Mouse (Mus musculus): ENCODE results near the gene Defb15. TPM values are rescaled to one million over a fixed set of nuclear protein-coding genes. Genes with fewer than 3 reads are reported as not detected.

Gene Defb15
- not detected in 2 replicates for polyA plus RNA-seq (2015; fragmentation: Nextera tagmentation; extraction: Ambion mirVana)

DNA sequence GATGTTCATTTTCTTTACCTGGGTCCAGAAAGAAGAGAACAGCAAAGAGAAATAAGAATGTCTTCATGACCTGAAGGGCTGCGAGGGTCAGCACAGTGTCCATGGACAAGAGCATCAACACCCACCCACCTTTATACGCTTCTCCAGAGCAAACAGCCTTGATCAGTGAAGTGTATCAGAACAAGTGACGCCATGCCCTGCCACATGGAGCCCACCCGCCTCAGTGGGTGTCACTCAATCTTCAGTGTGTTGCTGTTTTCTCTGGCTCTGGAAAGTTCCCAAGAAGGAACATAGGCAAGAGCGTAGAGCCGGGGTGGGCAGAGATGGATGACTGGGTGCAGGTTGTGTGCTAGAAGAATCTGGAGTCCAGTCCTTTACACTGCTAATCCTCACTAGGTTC is at the start of gene Defb15:
Defb15 (minus strand) TSS at position 101 of the 400 bp plus-strand sequence.
- TF ChIP-seq CTCF (IDR thresholded peaks at IDR 0.05; ENCODE audit: low read depth): no peak
- DNase-seq (ENCODE audit: low spot score) (no peak), ATAC-seq (replicated peaks; ENCODE audit: low FRiP score, low read depth) (no peak)
- no peaks in the 10 kb centered on the region for H3K36me3 ChIP-seq (ENCODE audit: insufficient read depth, low read length)
- no peaks in the 10 kb centered on the region for H3K9me3 ChIP-seq (replicated peaks; ENCODE audit: low read length)
- no peaks in the 10 kb centered on the region for H3K4me1 ChIP-seq (replicated peaks; ENCODE audit: insufficient read depth, low read length)
- no peaks in the 10 kb centered on the region for H3K27me3 ChIP-seq (ENCODE audit: insufficient read depth, low read length)
- H3K9ac ChIP-seq (ENCODE audit: low read depth, low read length): no peak within 1 kb of the TSS
- no peak within 1 kb of the TSS for H3K27ac ChIP-seq
- WGBS: 79% methylated on average over 6 of the region's 6 CpGs
- H3K4me2 ChIP-seq (ENCODE audit: low read length): no peak within 1 kb of the TSS
- H3K4me3 ChIP-seq (replicated peaks; ENCODE audit: low read depth, low read length): no peak within 1 kb of the TSS

DNA sequence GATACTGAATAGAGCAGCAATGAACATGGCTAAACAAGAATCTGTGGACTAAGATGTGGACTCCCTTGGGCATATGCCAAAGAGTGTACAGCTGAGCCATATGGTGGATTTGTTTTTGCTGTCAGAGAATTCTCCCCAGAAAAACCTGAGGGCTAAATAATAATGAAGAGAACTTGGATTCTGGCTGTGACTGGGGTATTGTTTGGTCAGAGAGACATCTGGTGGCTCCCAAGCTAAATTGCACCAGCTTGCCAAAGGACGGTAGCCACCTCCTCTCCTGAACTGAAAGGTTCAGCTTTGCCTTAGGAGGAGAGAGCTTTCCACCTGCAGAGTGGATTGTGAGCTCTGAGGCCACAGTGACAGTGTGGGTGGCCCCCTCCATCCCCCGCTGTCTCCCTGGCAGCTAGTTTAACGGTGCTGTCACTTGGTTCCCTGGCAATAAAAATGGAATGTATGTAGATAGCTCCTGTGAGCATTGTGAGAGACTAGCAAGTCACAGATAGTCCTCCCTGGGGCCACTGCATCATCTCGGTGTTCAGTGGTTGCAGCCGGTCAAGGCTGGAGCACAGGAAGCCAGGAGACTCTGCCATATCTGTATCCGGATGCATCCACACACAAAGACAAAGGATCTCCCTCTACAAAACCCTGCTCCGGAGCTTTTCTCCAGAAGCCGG is 49.3 kb upstream of the Defb15 start:
- ATAC-seq (replicated peaks; ENCODE audit: low FRiP score, low read depth): no peak
- WGBS: 61% methylated on average over 8 of the region's 8 CpGs
- no peaks in the 10 kb centered on the region for H3K4me1 ChIP-seq (replicated peaks; ENCODE audit: insufficient read depth, low read length)
- H3K27me3 ChIP-seq (ENCODE audit: insufficient read depth, low read length): no peaks in the 10 kb centered on the region
- peak; percentile 8 for DNase-seq (ENCODE audit: low spot score)
- H3K9ac ChIP-seq (ENCODE audit: low read depth, low read length): no peak overlapping the region
- no peak overlapping the region for H3K4me3 ChIP-seq (replicated peaks; ENCODE audit: low read depth, low read length)
- H3K4me2 ChIP-seq (ENCODE audit: low read length): no peak overlapping the region
- H3K27ac ChIP-seq: no peak overlapping the region
- peak; percentile 50 for TF ChIP-seq CTCF (IDR thresholded peaks at IDR 0.05; ENCODE audit: low read depth)
- no peaks in the 10 kb centered on the region for H3K36me3 ChIP-seq (ENCODE audit: insufficient read depth, low read length)
- no peaks in the 10 kb centered on the region for H3K9me3 ChIP-seq (replicated peaks; ENCODE audit: low read length)

GRCm38 (mm10) chr8:21978193-21978592 is 45.7 kb upstream of the Defb15 start:
- H3K4me1 ChIP-seq (replicated peaks; ENCODE audit: insufficient read depth, low read length): no peaks in the 10 kb centered on the region
- H3K36me3 ChIP-seq (ENCODE audit: insufficient read depth, low read length): no peaks in the 10 kb centered on the region
- H3K9ac ChIP-seq (ENCODE audit: low read depth, low read length): no peak overlapping the region
- no peak for ATAC-seq (replicated peaks; ENCODE audit: low FRiP score, low read depth)
- DNase-seq (ENCODE audit: low spot score): no peak
- TF ChIP-seq CTCF (IDR thresholded peaks at IDR 0.05; ENCODE audit: low read depth): no peak
- H3K4me2 ChIP-seq (ENCODE audit: low read length): no peak overlapping the region
- 61% methylated on average over 4 of the region's 4 CpGs for WGBS
- no peak overlapping the region for H3K27ac ChIP-seq
- H3K9me3 ChIP-seq (replicated peaks; ENCODE audit: low read length): no peaks in the 10 kb centered on the region
- no peaks in the 10 kb centered on the region for H3K27me3 ChIP-seq (ENCODE audit: insufficient read depth, low read length)
- no peak overlapping the region for H3K4me3 ChIP-seq (replicated peaks; ENCODE audit: low read depth, low read length)

GRCm38 (mm10) chr8:21969475-21969874 is 37.0 kb upstream of the Defb15 start, which contains the start of gene Ccdc70:
TSS of gene Ccdc70 (plus strand) at chr8:21969775.
- H3K4me2 ChIP-seq (ENCODE audit: low read length): no peak within 1 kb of the TSS
- no peaks in the 10 kb centered on the region for H3K9me3 ChIP-seq (replicated peaks; ENCODE audit: low read length)
- H3K4me1 ChIP-seq (replicated peaks; ENCODE audit: insufficient read depth, low read length): no peaks in the 10 kb centered on the region
- H3K27ac ChIP-seq: no peak within 1 kb of the TSS
- DNase-seq (ENCODE audit: low spot score): no peak
- TF ChIP-seq CTCF (IDR thresholded peaks at IDR 0.05; ENCODE audit: low read depth): no peak
- ATAC-seq (replicated peaks; ENCODE audit: low FRiP score, low read depth): no peak
- WGBS: 90% methylated on average over 3 of the region's 3 CpGs
- H3K27me3 ChIP-seq (ENCODE audit: insufficient read depth, low read length): no peaks in the 10 kb centered on the region
- no peak within 1 kb of the TSS for H3K4me3 ChIP-seq (replicated peaks; ENCODE audit: low read depth, low read length)
- H3K9ac ChIP-seq (ENCODE audit: low read depth, low read length): no peak within 1 kb of the TSS
- H3K36me3 ChIP-seq (ENCODE audit: insufficient read depth, low read length): no peaks in the 10 kb centered on the region

GRCm38 (mm10) chr8:21966646-21967045 is 34.1 kb upstream of the Defb15 start:
- no peak overlapping the region for H3K4me3 ChIP-seq (replicated peaks; ENCODE audit: low read depth, low read length)
- 67% methylated on average over 1 of the region's 1 CpGs for WGBS
- H3K4me2 ChIP-seq (ENCODE audit: low read length): no peak overlapping the region
- no peak overlapping the region for H3K27ac ChIP-seq
- TF ChIP-seq CTCF (IDR thresholded peaks at IDR 0.05; ENCODE audit: low read depth): no peak
- ATAC-seq (replicated peaks; ENCODE audit: low FRiP score, low read depth) (no peak), DNase-seq (ENCODE audit: low spot score) (no peak)
- no peak overlapping the region for H3K9ac ChIP-seq (ENCODE audit: low read depth, low read length)
- H3K9me3 ChIP-seq (replicated peaks; ENCODE audit: low read length): no peaks in the 10 kb centered on the region
- no peaks in the 10 kb centered on the region for H3K4me1 ChIP-seq (replicated peaks; ENCODE audit: insufficient read depth, low read length)
- H3K36me3 ChIP-seq (ENCODE audit: insufficient read depth, low read length): no peaks in the 10 kb centered on the region
- H3K27me3 ChIP-seq (ENCODE audit: insufficient read depth, low read length): no peaks in the 10 kb centered on the region

- 77% methylated on average over 2 of the region's 2 CpGs for WGBS
- ATAC-seq (replicated peaks; ENCODE audit: low FRiP score, low read depth): no peak
- DNase-seq (ENCODE audit: low spot score): no peak
- H3K36me3 ChIP-seq (ENCODE audit: insufficient read depth, low read length): no peaks in the 10 kb centered on the region
- TF ChIP-seq CTCF (IDR thresholded peaks at IDR 0.05; ENCODE audit: low read depth): no peak
- H3K4me2 ChIP-seq (ENCODE audit: low read length): no peak within 1 kb of the TSS
- H3K27me3 ChIP-seq (ENCODE audit: insufficient read depth, low read length): no peaks in the 10 kb centered on the region
- H3K4me1 ChIP-seq (replicated peaks; ENCODE audit: insufficient read depth, low read length): no peaks in the 10 kb centered on the region
- H3K27ac ChIP-seq: no peak within 1 kb of the TSS
- H3K4me3 ChIP-seq (replicated peaks; ENCODE audit: low read depth, low read length): no peak within 1 kb of the TSS
- H3K9ac ChIP-seq (ENCODE audit: low read depth, low read length): no peak within 1 kb of the TSS
- no peaks in the 10 kb centered on the region for H3K9me3 ChIP-seq (replicated peaks; ENCODE audit: low read length)
These were observed 25.9 kb upstream of the Defb15 start, which contains the start of gene Fam90a1a for GRCm38 (mm10) chr8:21958414-21958813. TSS of gene Fam90a1a (plus strand) at chr8:21958714.

Measured in kidney, postnatal 0 days (tissue).